Mouse (Mus musculus) Muller cell, postnatal 12 days (primary cell): ENCODE results near the gene Pmel.
A peak's percentile ranks its signal among the peaks of the same experiment; 100 is the strongest.

Source experiments
- DNase-seq: peaks from one replicate; pipeline ENCODE4 v3.0.0-alpha.2; 2015; ENCODE audit errors: inconsistent ontology term

Pmel gene

DNA sequence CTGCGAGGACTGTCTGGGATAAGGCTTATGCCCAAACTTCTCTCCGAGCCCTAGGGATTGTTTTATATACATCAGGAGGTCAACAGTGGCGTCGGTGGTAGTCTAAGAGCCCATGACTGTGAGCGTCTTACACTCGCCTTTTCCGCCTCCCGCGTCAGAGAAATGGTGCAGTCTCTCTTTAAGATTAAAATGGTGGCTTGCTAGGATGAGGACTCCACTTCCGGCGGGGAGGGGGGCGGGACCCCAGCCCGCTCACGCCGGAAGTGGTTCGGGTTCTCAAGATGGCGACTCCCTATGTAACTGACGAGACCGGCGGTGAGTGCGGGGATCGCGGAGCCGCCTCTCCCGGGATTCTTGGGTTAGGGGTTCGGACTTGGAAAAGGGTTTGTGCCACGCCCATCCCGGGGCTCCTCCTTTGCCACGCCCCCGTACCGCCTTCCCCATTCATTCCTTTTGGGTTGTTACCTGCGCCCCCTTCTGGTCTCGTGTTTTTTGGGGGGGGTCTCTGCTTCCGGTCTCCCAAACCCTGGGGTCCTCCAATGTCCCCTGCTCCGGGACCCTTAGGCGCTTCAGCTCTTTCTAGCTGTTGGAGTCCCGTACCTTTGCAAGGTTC, 44.4 kb downstream of the Pmel start:
- peak; percentile 94 for DNase-seq
